Comparison of ENCODE assay signal across 9 mouse cellular contexts in genomic region chr13:21159475-21159819, GRCm38 (mm10). TPM values are rescaled to one million over a fixed set of nuclear protein-coding genes. Genes with fewer than 3 reads are reported as not detected.
A peak's percentile ranks its signal among the peaks of the same experiment; 100 is the strongest.
DNase-seq lines count a peak whose midpoint lies in the region; ATAC-seq lines count a peak whose summit lies in the region.
"Had no signal": no experiment of that assay in that cellular context is flagged by ENCODE, and none has a peak within 500 bp of the region (broad histone marks: within the 10 kb centered on the region; RNA-seq: fewer than 3 reads in every experiment).

No protein-coding gene starts in this region.

- H3K27me3 ChIP-seq in hindbrain, embryonic 12.5 days, result no peaks in the 10 kb centered on the region; the same call in 1 of the 2 replicates

- H3K4me1 ChIP-seq in hindbrain, embryonic 12.5 days, result 0 out of 2 replicates have a peak, but pooled peaks cover 9% of the 10 kb centered on the region

- peak overlapping the region; percentile 60 for H3K4me3 ChIP-seq in hindbrain, embryonic 12.5 days
- H3K4me3 ChIP-seq in macrophage (ENCODE audit: inconsistent target), result peak overlapping the region; percentile 71

- no peaks in the 10 kb centered on the region for H3K79me2 ChIP-seq in macrophage (ENCODE audit: inconsistent target)

- WGBS in hindbrain, embryonic 12.5 days, result under 1% methylated on average over 15 of the region's 15 CpGs
- WGBS in macrophage (ENCODE audit: missing documents), result 0% methylated on average over 15 of the region's 15 CpGs

- no peaks in the 10 kb centered on the region for H3K36me3 ChIP-seq in hindbrain, embryonic 12.5 days
- H3K36me3 ChIP-seq in macrophage (ENCODE audit: inconsistent target), result no peaks in the 10 kb centered on the region

- H3K27ac ChIP-seq in hindbrain, embryonic 12.5 days, result no peak overlapping the region
- H3K27ac ChIP-seq in macrophage, result no peak overlapping the region

- peak; percentile 34 for DNase-seq in cerebellum, adult 9-10 months
- DNase-seq in cerebellum, adult 11 months, result no peak
- peak; percentile 23 for DNase-seq in thymus, postnatal 25 days
- no peak for DNase-seq in thymus, adult 18-20 months
- no peak for DNase-seq in urinary bladder, adult 18-20 months (ENCODE audit: low spot score in 2 of 2)
- no peak for DNase-seq in layer of hippocampus, adult 11-12 months (ENCODE audit: low spot score)

- peak overlapping the region; percentile 48; the same call in 1 of the 2 replicates for H3K9ac ChIP-seq in hindbrain, embryonic 12.5 days

- peak; percentile 14; the same call in 1 of the 2 replicates for ATAC-seq in hindbrain, embryonic 12.5 days (ENCODE audit: low FRiP score)

- H3K4me2 ChIP-seq in hindbrain, embryonic 12.5 days (replicated peaks), result peak overlapping the region; percentile 78

- H3K9me3 ChIP-seq in hindbrain, embryonic 12.5 days (replicated peaks), result no peaks in the 10 kb centered on the region

RNA-seq across cellular contexts. Expression of gene Olfr1368, which starts 13.8 kb away (rescaled TPM):
- polyA plus RNA-seq in hindbrain, embryonic 12.5 days (2016; fragmentation: Nextera tagmentation; extraction: Ambion mirVana), result not detected in 2 replicates
- total RNA-seq in macrophage (2018; cell fraction: chromatin; rRNA removed), result not detected
- total RNA-seq in macrophage (2018; cell fraction: cytosol; rRNA removed), result not detected
- not detected for total RNA-seq in macrophage (2018; cell fraction: nucleus; rRNA removed)
- not detected in 3 replicates for polyA plus RNA-seq in macrophage (2018)
- total RNA-seq: hematopoietic stem cell, adult 5-6 weeks had no signal

RNA-seq across cellular contexts. Expression of gene Trim27, which starts 19.8 kb away (rescaled TPM):
- 127 and 130 TPM in 2 replicates for polyA plus RNA-seq in hindbrain, embryonic 12.5 days (2016; fragmentation: Nextera tagmentation; extraction: Ambion mirVana)
- total RNA-seq in macrophage (2018; cell fraction: chromatin; rRNA removed), result 10 to 100 TPM in 24 of 26 experiments, 1 to 10 TPM in 2; 4.3 to 52.1 (median 25.5) TPM
- total RNA-seq in macrophage (2018; cell fraction: cytosol; rRNA removed), result 10 to 100 TPM; 22.7 to 50.8 (median 44.2) TPM
- 10 to 100 TPM in 25 of 26 experiments, 1 to 10 TPM in 1; 9.8 to 66.8 (median 25.0) TPM for total RNA-seq in macrophage (2018; cell fraction: nucleus; rRNA removed)
- 29.7 to 59.8 TPM (median 37.0 TPM) in 3 replicates for polyA plus RNA-seq in macrophage (2018)

RNA-seq across cellular contexts. Expression of gene Olfr263, which starts 30.0 kb away (rescaled TPM):
- polyA plus RNA-seq in hindbrain, embryonic 12.5 days (2016; fragmentation: Nextera tagmentation; extraction: Ambion mirVana), result not detected in 2 replicates
- total RNA-seq in macrophage (2018; cell fraction: chromatin; rRNA removed), result not detected
- total RNA-seq in macrophage (2018; cell fraction: cytosol; rRNA removed), result not detected
- not detected for total RNA-seq in macrophage (2018; cell fraction: nucleus; rRNA removed)
- not detected in 3 replicates for polyA plus RNA-seq in macrophage (2018)
- total RNA-seq: hematopoietic stem cell, adult 5-6 weeks had no signal

RNA-seq across cellular contexts. Expression of gene Olfr1369-ps1, which starts 48.2 kb away (rescaled TPM):
- polyA plus RNA-seq in hindbrain, embryonic 12.5 days (2016; fragmentation: Nextera tagmentation; extraction: Ambion mirVana), result 0.05 TPM in 1 of 2 replicates, not detected in the other
- not detected for total RNA-seq in macrophage (2018; cell fraction: chromatin; rRNA removed)
- total RNA-seq in macrophage (2018; cell fraction: cytosol; rRNA removed), result not detected
- not detected for total RNA-seq in macrophage (2018; cell fraction: nucleus; rRNA removed)
- not detected in 3 replicates for polyA plus RNA-seq in macrophage (2018)
- total RNA-seq: hematopoietic stem cell, adult 5-6 weeks had no signal

Comparison
In these comparisons a context has a peak if more than half of its experiments do, and no peak if none do; other contexts are left out.
1. DNase-seq: peak in cerebellum, adult 9-10 months (single experiment) and thymus, postnatal 25 days (single experiment); none in cerebellum, adult 11 months (single experiment), thymus, adult 18-20 months (0 of 2), urinary bladder, adult 18-20 months (0 of 2) and layer of hippocampus, adult 11-12 months (single experiment).